Mouse (Mus musculus) bone marrow, adult 2 months (tissue): ENCODE measurements around the gene Gps2.

Experiments used
- CTCF ChIP-seq: fragments of 200-500 bp; IDR thresholded peaks from 2 replicates; pipeline ENCODE4 v1.5.1; 2011; ENCODE audit warnings: low read length, control low read depth; ENCODE audit not compliant: control insufficient read depth, insufficient read depth
- POLR2A ChIP-seq: fragments of 200-500 bp; IDR thresholded peaks from 2 replicates; pipeline ENCODE4 v1.6.1; 2011; ENCODE audit warnings: low read depth, mild to moderate bottlenecking, control low read depth, low read length, borderline replicate concordance; ENCODE audit not compliant: control insufficient read depth

DNA sequence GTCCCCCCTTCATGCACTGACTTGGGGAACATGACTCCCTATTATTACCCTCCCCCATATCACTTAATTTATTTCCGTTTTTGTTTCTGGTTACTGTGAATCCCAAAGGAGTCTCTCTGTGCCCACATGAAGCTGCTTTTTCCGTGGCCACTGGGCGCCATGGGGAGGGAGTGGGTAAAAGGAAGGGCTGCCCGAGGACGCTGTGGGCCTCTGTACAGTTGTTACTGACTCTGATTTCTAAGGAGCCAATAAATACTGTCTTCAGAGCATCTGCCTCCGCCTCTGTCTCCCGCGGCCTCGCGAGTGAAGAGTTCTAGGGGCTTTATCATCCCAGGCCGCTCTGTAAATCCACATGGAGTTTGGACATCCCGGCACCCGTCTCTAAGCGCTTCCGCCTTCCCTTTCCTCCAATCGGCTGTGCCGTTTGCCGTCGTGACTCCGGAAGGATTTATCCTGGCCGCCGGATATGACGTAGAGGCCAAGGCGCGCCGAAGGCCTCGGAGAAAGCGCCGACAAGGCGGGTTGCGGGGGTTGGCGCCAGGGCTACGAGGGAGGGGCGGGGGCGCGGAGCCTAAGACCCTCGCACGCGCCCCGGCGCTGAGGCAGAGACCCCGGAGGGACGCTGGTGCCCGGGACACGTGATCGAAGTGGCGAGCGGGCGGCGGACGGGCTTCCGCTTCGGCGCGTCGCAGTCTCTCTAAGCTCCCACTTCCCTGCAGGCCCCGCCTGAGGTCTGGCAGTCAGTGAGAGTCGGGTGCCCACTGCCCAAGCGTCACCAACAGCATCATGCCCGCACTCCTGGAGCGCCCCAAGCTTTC is at the start of gene Gps2:
- TF ChIP-seq CTCF = no peak
- peak; percentile 69; the same call in 1 of the 2 replicates for TF ChIP-seq POLR2A
